Mouse (Mus musculus) kidney, postnatal 0 days (tissue): ENCODE data around the gene Exoc6. TPM values are rescaled to one million over a fixed set of nuclear protein-coding genes. Genes with fewer than 3 reads are reported as not detected.
"Not testable (repeated sequence)": the region's sequence is repeated elsewhere in the genome, so short reads cannot be mapped to it uniquely, and the experiment has no call there.

ENCODE experiments used
- ATAC-seq: fragments of 200-750 bp; cut with Nextera tagmentation; replicated peaks from 2 replicates; pipeline ENCODE4 v1.8.0; 2017; ENCODE audit warnings: low read depth, moderate number of reproducible peaks, moderate TSS enrichment, moderate library complexity; ENCODE audit not compliant: low FRiP score
- DNase-seq: peaks from one replicate; pipeline ENCODE4 v3.0.0-alpha.2; 2016; ENCODE audit warnings: low spot score
- H3K27ac ChIP-seq: fragments of 300-500 bp; sonication (generic); 2 replicates; pipeline ENCODE4 v1.5.1; 2014; ENCODE audit warnings: mild to moderate bottlenecking
- H3K27me3 ChIP-seq: fragments of 300-500 bp; sonication (generic); 2 replicates; pipeline ENCODE4 v1.6.1; 2014; ENCODE audit warnings: low read length, mixed read lengths; ENCODE audit not compliant: insufficient read depth
- H3K36me3 ChIP-seq: fragments of 300-500 bp; sonication (generic); 2 replicates; pipeline ENCODE4 v1.6.1; 2014; ENCODE audit warnings: low read length, mixed read lengths; ENCODE audit not compliant: insufficient read depth
- H3K4me1 ChIP-seq: fragments of 300-500 bp; sonication (generic); replicated peaks from 2 replicates; pipeline ENCODE4 v1.6.1; 2014; ENCODE audit warnings: antibody characterized with exemption, low read length, mixed read lengths; ENCODE audit not compliant: insufficient read depth
- H3K4me2 ChIP-seq: fragments of 300-500 bp; sonication (generic); 2 replicates; pipeline ENCODE4 v1.6.1; 2014; ENCODE audit warnings: mild to moderate bottlenecking, low read length, moderate library complexity, mixed read lengths
- H3K4me3 ChIP-seq: fragments of 300-500 bp; sonication (generic); replicated peaks from 2 replicates; pipeline ENCODE4 v1.5.1; 2014; ENCODE audit warnings: low read depth, low read length
- H3K9ac ChIP-seq: fragments of 300-500 bp; sonication (generic); 2 replicates; pipeline ENCODE4 v1.6.1; 2014; ENCODE audit warnings: low read depth, low read length
- H3K9me3 ChIP-seq: fragments of 300-500 bp; sonication (generic); replicated peaks from 2 replicates; pipeline ENCODE4 v1.6.1; 2016; ENCODE audit warnings: low read length, inconsistent platforms, mixed read lengths
- CTCF ChIP-seq: IDR thresholded peaks from 2 replicates; pipeline ENCODE4 v1.5.1; 2016; ENCODE audit warnings: antibody characterized with exemption, low read depth, mild to moderate bottlenecking, moderate library complexity
- WGBS: fragments of 180-500 bp; shearing (Covaris S2); extraction: QIAGEN DNeasy Blood & Tissue Kit; methylation state at CpG from one replicate; pipeline ENCODE4 v1.1.7; 2014; 5-methylcytosine and 5-hydroxymethylcytosine counted together
- polyA plus RNA-seq: library from polyadenylated mRNA; unstranded; fragments of >200 nt; fragmentation: Nextera tagmentation; extraction: Ambion mirVana; gene quantifications from 2 replicates; pipeline ENCODE4 v1.2.1, GENCODE M21; 2015

Gene Exoc6
- polyA plus RNA-seq, 1 experiment from 2014 or later = 28.1 TPM

DNA sequence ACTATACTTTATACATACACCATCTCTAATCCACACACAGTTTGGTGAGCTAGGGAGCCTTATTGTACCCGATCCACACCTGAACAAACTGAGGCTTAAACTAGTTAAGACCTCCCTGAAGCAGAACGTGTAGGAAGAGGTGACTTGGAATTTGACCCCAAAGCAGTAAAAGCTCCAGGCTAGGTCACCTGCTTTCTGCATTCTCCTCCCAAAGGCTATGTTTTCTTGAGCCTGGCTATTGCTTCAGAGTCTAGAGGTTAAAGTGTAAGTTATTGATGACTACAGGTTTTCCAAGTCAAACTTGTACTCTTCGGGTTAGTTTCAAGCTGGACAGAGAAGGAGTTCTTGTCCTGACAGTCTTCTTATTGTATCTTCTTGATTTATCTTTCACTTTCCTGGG lies 5.0 kb upstream of the Exoc6 start:
- H3K4me2 ChIP-seq = no peak overlapping the region
- DNase-seq (no peak), ATAC-seq (peak; percentile 38)
- H3K9me3 ChIP-seq = no peaks in the 10 kb centered on the region
- no peak overlapping the region for H3K9ac ChIP-seq
- H3K4me3 ChIP-seq = no peak overlapping the region
- no peaks in the 10 kb centered on the region for H3K27me3 ChIP-seq
- no peak overlapping the region for H3K27ac ChIP-seq
- no peaks in the 10 kb centered on the region for H3K4me1 ChIP-seq
- no peak for TF ChIP-seq CTCF
- no peaks in the 10 kb centered on the region for H3K36me3 ChIP-seq
- WGBS = 40% methylated on average over 3 of the region's 3 CpGs

- DNase-seq (no peak), ATAC-seq (no peak; the same call in 1 of the 2 replicates)
- H3K4me1 ChIP-seq = no peaks in the 10 kb centered on the region
- H3K36me3 ChIP-seq = no peaks in the 10 kb centered on the region
- no peak overlapping the region for H3K9ac ChIP-seq
- no peak overlapping the region for H3K27ac ChIP-seq
- no peaks in the 10 kb centered on the region for H3K9me3 ChIP-seq
- no peak overlapping the region for H3K4me2 ChIP-seq
- H3K27me3 ChIP-seq = no peaks in the 10 kb centered on the region
- TF ChIP-seq CTCF = no peak
- H3K4me3 ChIP-seq = no peak overlapping the region
- 80% methylated on average over 6 of the region's 6 CpGs for WGBS
Observed at GRCm38 (mm10) chr19:37545725-37546124, 4.5 kb upstream of the Exoc6 start.

DNA sequence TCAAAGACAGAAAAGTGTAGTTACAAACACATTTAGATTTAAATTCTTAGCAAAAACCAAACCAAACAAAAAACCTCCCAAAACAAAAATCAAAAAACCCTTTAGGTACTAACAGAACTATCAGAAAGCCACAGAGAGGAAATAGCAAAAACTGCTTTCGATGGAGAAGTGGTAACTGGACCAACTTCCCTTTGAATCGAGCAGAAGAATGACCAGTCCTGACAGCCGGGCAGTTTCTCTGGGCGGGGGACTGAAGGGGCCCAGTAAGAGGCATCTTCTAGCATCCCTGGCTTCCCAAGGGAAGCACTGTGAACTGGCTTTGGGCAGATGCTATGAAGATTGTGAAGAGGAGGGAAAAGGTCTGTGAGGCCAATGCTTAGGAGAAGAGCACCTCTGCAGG lies 3.4 kb upstream of the Exoc6 start:
- 63% methylated on average over 4 of the region's 4 CpGs for WGBS
- Histone ChIP-seq H3K9ac (no peak overlapping the region), H3K36me3 (no peaks in the 10 kb centered on the region), H3K4me3 (no peak overlapping the region), H3K4me2 (no peak overlapping the region), H3K4me1 (no peaks in the 10 kb centered on the region), H3K27me3 (no peaks in the 10 kb centered on the region), H3K9me3 (no peaks in the 10 kb centered on the region), H3K27ac (no peak overlapping the region)
- ATAC-seq = no peak
- no peak for DNase-seq
- TF ChIP-seq CTCF = no peak

GRCm38 (mm10) chr19:37551040-37551566 lies 885 bp downstream of the Exoc6 start:
- ATAC-seq (no peak), DNase-seq (no peak)
- peak overlapping the region; percentile 96 for H3K4me2 ChIP-seq
- no peaks in the 10 kb centered on the region for H3K27me3 ChIP-seq
- no peaks in the 10 kb centered on the region for H3K36me3 ChIP-seq
- H3K4me1 ChIP-seq = no peaks in the 10 kb centered on the region
- H3K27ac ChIP-seq = peak overlapping the region; percentile 95
- H3K9ac ChIP-seq = peak overlapping the region; percentile 86
- TF ChIP-seq CTCF = no peak
- 9% methylated on average over 8 of the region's 8 CpGs for WGBS
- H3K4me3 ChIP-seq = peak overlapping the region; percentile 87
- H3K9me3 ChIP-seq = no peaks in the 10 kb centered on the region

DNA sequence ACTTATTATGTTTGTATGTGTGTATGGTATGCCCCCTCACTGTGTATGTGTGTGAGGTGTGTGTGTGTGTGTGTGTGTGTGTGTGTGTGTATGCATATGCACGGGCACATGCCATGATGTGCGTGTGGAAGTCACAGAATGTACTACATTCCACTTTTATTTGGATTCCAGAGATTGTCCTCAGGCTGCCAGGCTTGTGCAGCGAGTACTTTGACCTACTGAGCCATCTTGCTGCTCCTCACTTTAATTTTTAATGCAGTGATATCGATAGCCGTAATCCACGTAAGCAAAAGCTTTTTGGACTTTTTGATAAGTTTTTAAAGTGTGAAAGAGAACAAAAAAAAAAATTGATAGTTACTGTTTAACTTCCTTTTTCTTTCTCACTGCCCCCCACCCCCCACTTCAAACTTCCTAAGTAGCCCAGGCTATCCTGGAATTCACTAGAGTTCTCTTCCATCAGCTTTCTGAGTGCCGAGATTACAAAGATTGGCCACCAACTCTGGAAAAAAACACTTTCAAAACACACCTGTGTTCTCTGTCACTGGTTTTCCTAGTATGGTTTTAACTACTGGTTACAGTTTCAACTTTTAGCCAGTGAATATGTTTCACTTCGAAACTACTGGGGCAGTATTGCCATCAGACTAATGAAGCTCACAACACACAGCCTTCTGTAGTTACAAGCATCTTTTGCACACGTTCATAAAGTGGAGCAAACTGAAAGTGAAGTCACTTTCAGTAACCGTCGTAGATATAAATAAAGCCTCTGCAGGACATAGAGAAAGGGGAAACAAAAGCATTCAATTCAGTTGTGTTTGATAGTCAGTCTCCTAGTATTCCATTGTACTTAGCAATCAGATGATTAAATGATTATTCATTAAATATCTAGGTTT lies 3.4 kb downstream of the Exoc6 start:
- ATAC-seq = no peak
- TF ChIP-seq CTCF = no peak
- Histone ChIP-seq H3K9me3 (no peaks in the 10 kb centered on the region), H3K27me3 (no peaks in the 10 kb centered on the region), H3K9ac (no peak overlapping the region), H3K4me3 (no peak overlapping the region), H3K4me2 (no peak overlapping the region), H3K36me3 (no peaks in the 10 kb centered on the region), H3K4me1 (no peaks in the 10 kb centered on the region), H3K27ac (0 out of 2 replicates have a peak overlapping the region, but pooled peaks have one; percentile 0)
- 73% methylated on average over 11 of the region's 11 CpGs for WGBS
- no peak for DNase-seq

DNA sequence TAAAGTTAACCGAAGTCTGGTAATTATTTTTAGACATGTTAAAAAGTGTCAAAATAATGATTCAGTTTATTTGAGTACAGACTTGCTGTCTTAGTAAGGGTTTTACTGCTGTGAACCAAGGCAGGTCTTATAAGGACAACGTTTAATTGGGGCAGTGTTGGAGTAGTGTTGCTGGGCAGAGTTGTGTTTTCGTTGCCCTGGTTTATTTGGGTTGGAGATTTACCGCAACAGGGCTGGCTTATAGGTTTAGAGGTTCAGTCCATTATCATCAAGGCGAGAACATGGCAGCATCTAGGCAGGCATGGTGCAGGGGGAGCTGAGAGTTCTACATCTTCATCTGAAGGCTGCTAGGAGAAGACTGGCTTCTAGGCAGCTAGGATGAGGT lies 4.0 kb downstream of the Exoc6 start:
- WGBS = 75% methylated on average over 5 of the region's 5 CpGs
- H3K36me3 ChIP-seq, H3K9me3 ChIP-seq, H3K27ac ChIP-seq, H3K4me2 ChIP-seq, H3K4me1 ChIP-seq, H3K9ac ChIP-seq, DNase-seq, ATAC-seq, H3K4me3 ChIP-seq, H3K27me3 ChIP-seq: not testable (repeated sequence)
